Mouse (Mus musculus) lung, adult 2 months (tissue): ENCODE results near the gene Klhl7. TPM values are rescaled to one million over a fixed set of nuclear protein-coding genes. Genes with fewer than 3 reads are reported as not detected.
"Not testable (repeated sequence)": the region's sequence is repeated elsewhere in the genome, so short reads cannot be mapped to it uniquely, and the experiment has no call there.

Experiments used
- DNase-seq: peaks from one replicate; pipeline ENCODE4 v3.0.0; 2022
- H3K4me1 ChIP-seq: fragments of 200-500 bp; 2 replicates; pipeline ENCODE4 v1.6.1; 2011; ENCODE audit warnings: low read length; ENCODE audit not compliant: control insufficient read depth, insufficient read depth
- H3K4me3 ChIP-seq: fragments of 200-500 bp; replicated peaks from 2 replicates; pipeline ENCODE3; 2011; ENCODE audit warnings: low read depth, mild to moderate bottlenecking, control low read depth, low read length; ENCODE audit errors: extremely low read depth
- CTCF ChIP-seq: fragments of 200-500 bp; IDR thresholded peaks from 2 replicates; pipeline ENCODE4 v1.5.1; 2011; ENCODE audit warnings: mild to moderate bottlenecking, low read length, control low read depth; ENCODE audit not compliant: insufficient read depth
- POLR2A ChIP-seq: fragments of 200-500 bp; IDR thresholded peaks from 2 replicates; pipeline ENCODE4 v1.6.1; 2011; ENCODE audit warnings: low read depth, mild to moderate bottlenecking, control low read depth, low read length, borderline replicate concordance; ENCODE audit errors: extremely low read depth
- WGBS: fragments of 180-500 bp; shearing (Covaris S2); methylation state at CpG from one replicate; pipeline ENCODE4 v1.1.7; 2018; 5-methylcytosine and 5-hydroxymethylcytosine counted together
- polyA plus RNA-seq: library from polyadenylated mRNA; depleted of rRNA; stranded (reverse); fragments of >200 nt; gene quantifications from 2 replicates; pipeline ENCODE4 v1.2.3, GENCODE M21; 2012

Gene Klhl7
- polyA plus RNA-seq, 1 experiment: 5.9 TPM

- Histone ChIP-seq H3K4me3 (no peak overlapping the region), H3K4me1 (no peaks in the 10 kb centered on the region)
- WGBS: 90% methylated on average over 1 of the region's 1 CpGs
- DNase-seq: no peak
- no peak for TF ChIP-seq CTCF
- no peak for TF ChIP-seq POLR2A
Measured at GRCm38 (mm10) chr5:24088451-24088850, 12.0 kb upstream of the Klhl7 start.

DNA sequence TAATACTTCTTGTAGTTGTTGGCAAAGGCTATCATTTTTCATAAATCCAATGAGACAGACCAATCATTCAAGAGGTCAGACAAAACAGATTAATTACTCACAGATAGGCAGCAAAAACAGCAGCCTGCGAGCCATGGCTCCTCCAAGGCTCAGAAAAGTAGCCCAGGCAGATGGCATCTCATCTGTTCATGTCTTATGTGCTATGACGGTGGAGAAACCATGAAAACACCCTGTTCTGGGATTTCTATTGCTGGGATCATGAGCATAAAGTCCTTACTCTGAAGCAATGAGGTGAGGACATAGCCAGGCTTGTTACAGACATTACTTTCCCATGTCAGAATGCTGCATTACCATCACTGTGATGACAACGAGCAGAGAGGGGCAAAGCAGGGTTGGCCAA, 7.9 kb upstream of the Klhl7 start:
- no peak for TF ChIP-seq POLR2A
- no peak for TF ChIP-seq CTCF
- no peak for DNase-seq
- H3K4me3 ChIP-seq: no peak overlapping the region
- H3K4me1 ChIP-seq: no peaks in the 10 kb centered on the region
- WGBS: 71% methylated on average over 3 of the region's 3 CpGs

- WGBS: 78% methylated on average over 6 of the region's 6 CpGs
- H3K4me3 ChIP-seq: no peak overlapping the region
- DNase-seq: no peak
- TF ChIP-seq CTCF: no peak
- no peak for TF ChIP-seq POLR2A
- 0 out of 2 replicates have a peak, but pooled peaks cover 3% of the 10 kb centered on the region for H3K4me1 ChIP-seq
Measured at GRCm38 (mm10) chr5:24095393-24095792, 5.0 kb upstream of the Klhl7 start.

GRCm38 (mm10) chr5:24095881-24096280, 4.5 kb upstream of the Klhl7 start:
- DNase-seq: no peak
- TF ChIP-seq POLR2A (no peak), CTCF (no peak)
- H3K4me3 ChIP-seq: no peak overlapping the region
- H3K4me1 ChIP-seq: 0 out of 2 replicates have a peak, but pooled peaks cover 3% of the 10 kb centered on the region
- WGBS: 67% methylated on average over 5 of the region's 5 CpGs

DNA sequence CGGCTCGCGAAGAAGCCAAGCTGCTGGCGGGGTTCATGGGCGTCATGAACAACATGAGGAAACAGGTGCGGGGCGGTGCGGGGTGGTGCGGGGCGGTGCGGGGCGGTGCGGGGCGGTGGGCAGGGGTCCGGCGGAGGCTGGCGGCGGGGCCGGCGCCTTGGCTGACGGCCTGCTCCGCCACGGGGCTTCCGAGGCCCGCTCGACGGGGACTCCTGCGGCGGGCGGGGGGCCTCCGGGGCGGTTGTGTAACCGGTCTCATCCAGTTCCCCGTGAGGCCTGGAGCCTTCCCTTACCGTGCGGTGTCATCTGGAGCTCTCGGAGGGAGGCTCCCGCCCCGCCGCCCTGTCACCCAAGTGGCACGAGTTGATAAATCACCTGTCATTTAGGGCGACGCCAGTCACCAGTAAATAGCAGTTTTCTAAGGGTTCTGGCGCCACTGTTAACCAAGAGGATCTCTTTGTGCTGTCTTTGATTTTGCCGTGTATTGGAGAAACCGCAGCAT, 456 bp downstream of the Klhl7 start:
- peak overlapping the region; percentile 94 for H3K4me3 ChIP-seq
- H3K4me1 ChIP-seq: peaks cover 8% of the 10 kb centered on the region; the same call in 1 of the 2 replicates
- WGBS: under 1% methylated on average over 24 of the region's 46 CpGs
- TF ChIP-seq POLR2A: no peak
- TF ChIP-seq CTCF: no peak
- DNase-seq: peak; percentile 40

DNA sequence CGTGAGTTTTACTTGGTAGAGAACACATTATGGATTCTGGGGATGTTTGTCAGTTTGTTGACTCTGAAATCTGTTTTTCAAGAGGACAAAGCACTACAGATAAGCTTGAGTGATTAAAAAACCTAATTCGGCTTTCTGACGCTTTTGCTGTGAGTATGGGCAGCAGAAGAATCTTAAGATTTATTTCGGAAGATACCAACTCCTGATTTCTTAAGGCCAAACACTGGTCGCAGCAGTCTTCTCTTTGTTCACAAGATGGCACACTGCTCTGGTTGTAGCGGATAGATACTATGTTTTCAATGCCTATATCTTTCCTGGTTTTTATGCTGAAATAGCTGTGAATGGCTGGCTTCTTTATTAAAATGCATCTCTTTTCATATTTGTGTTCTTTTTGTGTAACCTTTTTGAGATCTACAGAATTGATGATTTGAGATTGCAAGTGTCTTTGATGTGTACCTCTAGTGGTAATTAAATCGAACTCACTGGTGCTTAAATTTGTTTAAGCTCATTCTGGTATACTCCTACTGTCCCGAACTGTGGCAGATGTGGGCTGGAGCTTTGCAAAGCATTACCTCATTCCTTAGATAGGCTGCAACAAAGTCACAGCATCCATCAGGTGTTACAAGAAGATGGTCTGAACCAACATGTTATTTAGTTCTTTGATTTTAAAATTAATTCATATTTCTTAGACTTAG, 1.2 kb downstream of the Klhl7 start:
- no peak for TF ChIP-seq POLR2A
- TF ChIP-seq CTCF: no peak
- H3K4me1 ChIP-seq: peaks cover 8% of the 10 kb centered on the region; the same call in 1 of the 2 replicates
- H3K4me3 ChIP-seq: peak overlapping the region; percentile 94
- no peak for DNase-seq
- WGBS: 14% methylated on average over 8 of the region's 8 CpGs

DNA sequence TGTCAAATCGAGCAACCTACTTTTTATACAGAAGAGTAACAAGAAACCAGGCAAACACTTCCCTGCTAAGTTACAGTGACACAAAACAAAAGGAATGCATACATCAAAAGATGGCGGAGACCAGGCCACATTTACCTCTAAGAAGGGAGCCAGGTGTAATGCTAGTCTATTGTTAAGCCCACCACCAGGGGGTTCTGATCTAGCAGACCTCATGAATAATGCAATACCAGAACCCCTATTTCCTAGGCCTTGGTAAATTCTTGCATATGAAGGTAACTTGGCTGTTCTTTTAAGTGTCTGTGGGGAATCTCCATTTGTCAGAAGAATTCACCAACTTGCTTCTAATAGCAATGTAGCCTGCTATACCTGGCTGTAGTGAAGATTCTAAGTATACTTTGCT, 2.8 kb downstream of the Klhl7 start:
- 74% methylated on average over 2 of the region's 2 CpGs for WGBS
- DNase-seq, H3K4me3 ChIP-seq, H3K4me1 ChIP-seq: not testable (repeated sequence)

- H3K4me3 ChIP-seq: no peak overlapping the region
- DNase-seq: no peak
- TF ChIP-seq POLR2A: no peak
- no peak for TF ChIP-seq CTCF
- H3K4me1 ChIP-seq: peaks cover 10% of the 10 kb centered on the region
- WGBS: 75% methylated on average over 2 of the region's 2 CpGs
Measured at GRCm38 (mm10) chr5:24103841-24104240, 3.4 kb downstream of the Klhl7 start.

DNA sequence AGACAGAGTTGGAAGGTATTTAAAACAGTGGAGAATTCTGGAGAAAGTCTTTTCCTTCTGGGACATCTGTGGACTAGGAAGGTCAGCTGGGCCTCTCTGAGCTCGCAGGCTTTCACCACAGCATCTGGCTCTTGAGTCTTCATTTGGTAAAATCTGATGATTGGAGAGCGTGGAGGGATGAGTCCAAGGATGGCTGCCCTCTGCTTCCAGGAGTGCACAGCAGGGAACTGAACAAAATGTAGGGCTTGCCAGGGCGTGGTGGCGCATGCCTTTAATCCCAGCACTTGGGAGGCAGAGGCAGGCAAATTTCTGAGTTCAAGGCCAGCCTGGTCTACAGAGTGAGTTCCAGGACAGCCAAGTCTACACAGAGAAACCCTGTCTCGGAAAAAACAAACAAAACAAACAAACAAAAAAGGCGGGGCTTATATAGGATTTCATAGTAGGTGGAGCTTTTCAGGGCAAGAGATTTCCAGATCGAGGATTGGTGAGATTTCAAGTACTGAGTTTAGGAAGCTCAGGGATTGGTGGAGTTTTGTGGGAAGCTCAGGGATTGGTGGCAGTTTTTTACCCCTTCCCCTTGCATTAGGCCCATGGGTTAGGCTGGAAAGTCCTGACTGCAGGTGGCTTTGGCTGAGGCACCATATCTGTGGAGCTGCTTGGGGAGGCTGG, 6.8 kb downstream of the Klhl7 start:
- peaks cover 2% of the 10 kb centered on the region; the same call in 1 of the 2 replicates for H3K4me1 ChIP-seq
- 93% methylated on average over 7 of the region's 7 CpGs for WGBS
- TF ChIP-seq POLR2A (no peak), CTCF (no peak)

DNA sequence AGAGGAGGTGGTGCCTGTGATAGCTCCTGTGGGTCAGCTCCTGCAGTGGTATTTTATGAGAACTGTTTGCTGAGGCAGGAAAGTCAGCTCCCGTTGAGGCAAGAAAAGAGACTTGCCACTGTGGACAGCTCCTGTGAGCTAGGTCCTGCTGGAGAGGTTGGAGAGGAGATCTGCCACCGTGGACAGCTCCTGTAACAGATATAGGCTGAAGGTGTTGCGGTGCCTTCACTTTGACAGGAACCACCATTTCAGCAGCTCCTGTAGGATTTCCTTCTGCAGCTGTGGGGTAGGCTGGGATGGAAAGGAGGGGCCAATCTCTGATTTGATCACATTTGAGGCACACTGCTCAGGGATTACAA, 7.3 kb downstream of the Klhl7 start:
- TF ChIP-seq CTCF (no peak), POLR2A (no peak)
- Histone ChIP-seq H3K4me1 (peaks cover 2% of the 10 kb centered on the region; the same call in 1 of the 2 replicates), H3K4me3 (no peak overlapping the region)
- DNase-seq: no peak
- WGBS: 68% methylated on average over 3 of the region's 3 CpGs

More for the DNA sequence above, 6.8 kb downstream of the Klhl7 start:
- H3K4me3 ChIP-seq: no peak overlapping the region
- DNase-seq: no peak
